ENCODE assay signal across 9 mouse cellular contexts in the genomic region with DNA sequence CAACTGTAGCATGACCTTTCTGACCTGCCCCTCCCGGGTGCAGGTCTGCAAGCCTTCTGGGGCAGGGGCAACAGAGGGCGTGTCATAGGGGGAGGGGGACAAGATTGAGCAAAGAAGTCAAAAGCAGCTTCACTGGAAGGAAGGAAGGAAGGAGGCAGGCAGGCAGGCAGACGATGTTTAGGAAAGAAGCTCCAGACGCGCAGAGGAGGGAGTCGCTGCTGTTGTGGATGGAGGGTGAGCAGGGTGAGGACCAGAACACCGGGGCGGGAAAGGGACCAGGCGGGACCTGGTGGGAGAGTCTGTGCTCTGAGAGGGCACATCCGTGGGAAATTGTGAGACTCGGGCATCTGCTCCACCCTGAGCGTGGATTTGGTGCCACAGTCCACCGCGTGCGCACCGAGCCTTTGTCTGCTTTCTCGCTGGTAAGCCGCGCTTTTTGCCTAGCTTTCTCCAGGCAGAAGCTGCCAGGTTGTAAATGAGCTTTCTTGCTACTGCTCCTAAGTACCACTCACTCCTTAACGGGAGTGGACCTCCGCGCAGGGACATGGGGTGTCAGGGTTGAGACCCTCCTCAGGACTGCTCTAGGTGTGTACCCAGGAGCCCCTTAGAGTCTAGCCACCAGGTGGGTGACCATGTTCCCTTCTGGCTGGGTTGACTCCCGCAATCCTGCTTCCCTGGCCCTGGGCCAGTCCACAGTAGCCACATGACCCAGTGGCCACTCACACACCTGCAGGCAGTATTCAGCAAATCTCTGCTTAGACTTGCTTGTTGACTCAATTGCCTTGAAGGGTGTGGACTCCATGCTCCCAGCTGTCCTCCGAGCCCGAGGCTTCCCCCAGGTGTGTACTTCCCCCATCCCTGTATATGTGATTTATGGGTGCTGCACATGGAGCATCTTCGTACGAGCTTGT.
DNase-seq lines count a peak whose midpoint lies in the region; ATAC-seq and TF ChIP-seq lines count a peak whose summit lies in the region.
"Had no signal": no experiment of that assay in that cellular context is flagged by ENCODE, and none has a peak within 500 bp of the region (broad histone marks: within the 10 kb centered on the region; RNA-seq: fewer than 3 reads in every experiment).

No protein-coding gene starts in this region.

- H3K9me3 ChIP-seq in heart, embryonic 15.5 days (replicated peaks): no peaks in the 10 kb centered on the region
- no peaks in the 10 kb centered on the region for H3K9me3 ChIP-seq in hindbrain, embryonic 10.5 days
- H3K9me3 ChIP-seq in midbrain, embryonic 12.5 days: no peaks in the 10 kb centered on the region

- H3K4me2 ChIP-seq in heart, embryonic 15.5 days: peak overlapping the region; percentile 98
- peak overlapping the region; percentile 75 for H3K4me2 ChIP-seq in midbrain, embryonic 12.5 days (replicated peaks)

- no peak overlapping the region for H3K9ac ChIP-seq in heart, embryonic 15.5 days
- H3K9ac ChIP-seq in midbrain, embryonic 12.5 days (replicated peaks): peak overlapping the region; percentile 89

- no peak overlapping the region for H3K27ac ChIP-seq in heart, embryonic 15.5 days
- peak overlapping the region; percentile 91 for H3K27ac ChIP-seq in hindbrain, embryonic 10.5 days
- peak overlapping the region; percentile 91 for H3K27ac ChIP-seq in midbrain, embryonic 12.5 days (replicated peaks)

- no peak for DNase-seq in heart, adult 11 months
- DNase-seq in brain, embryonic 14.5 days (ENCODE audit: low read depth): peak; percentile 72
- DNase-seq in hindbrain, embryonic 10.5 days (ENCODE audit: low spot score): peak; percentile 64
- DNase-seq in thymus, postnatal 0 days (ENCODE audit: low spot score): no peak
- DNase-seq in urinary bladder, adult 18-20 months (ENCODE audit: low spot score in 2 of 2): no peak

- 11% methylated on average over 27 of the region's 27 CpGs for WGBS in heart, embryonic 15.5 days
- 9% methylated on average over 27 of the region's 27 CpGs for WGBS in hindbrain, embryonic 10.5 days
- WGBS in midbrain, embryonic 12.5 days: 8% methylated on average over 27 of the region's 27 CpGs

- H3K4me3 ChIP-seq in heart, embryonic 15.5 days: peak overlapping the region; percentile 73
- peak overlapping the region; percentile 83 for H3K4me3 ChIP-seq in hindbrain, embryonic 10.5 days
- H3K4me3 ChIP-seq in midbrain, embryonic 12.5 days: peak overlapping the region; percentile 72

- TF ChIP-seq POLR2A in brain, embryonic 14.5 days (IDR thresholded peaks at IDR 0.05; ENCODE audit: borderline replicate concordance, extremely low read depth, insufficient read depth, insufficient read length, poor library complexity, severe bottlenecking): 0 out of 2 replicates have a peak, but pooled peaks have one; percentile 25

- H3K4me1 ChIP-seq in heart, embryonic 15.5 days (replicated peaks): peaks cover 32% of the 10 kb centered on the region
- peaks cover 61% of the 10 kb centered on the region for H3K4me1 ChIP-seq in hindbrain, embryonic 10.5 days (replicated peaks)
- H3K4me1 ChIP-seq in midbrain, embryonic 12.5 days: peaks cover 36% of the 10 kb centered on the region

- no peak for TF ChIP-seq CTCF in brain, embryonic 14.5 days (IDR thresholded peaks at IDR 0.05; ENCODE audit: borderline replicate concordance, extremely low read depth, insufficient read depth, insufficient read length)

- no peak for ATAC-seq in heart, embryonic 15.5 days (replicated peaks; ENCODE audit: insufficient number of reproducible peaks, insufficient read depth, low FRiP score, low read depth)
- ATAC-seq in midbrain, embryonic 12.5 days (ENCODE audit: low FRiP score, low read depth): no peak
- no peak for ATAC-seq in erythroblast, adult 5-6 weeks (replicated peaks; ENCODE audit: low FRiP score, poor library complexity, severe bottlenecking)

- H3K27me3 ChIP-seq in heart, embryonic 15.5 days: peaks cover 89% of the 10 kb centered on the region
- peaks cover 77% of the 10 kb centered on the region for H3K27me3 ChIP-seq in hindbrain, embryonic 10.5 days (ENCODE audit: insufficient read depth, poor library complexity, severe bottlenecking)
- peaks cover 49% of the 10 kb centered on the region for H3K27me3 ChIP-seq in midbrain, embryonic 12.5 days

- no peaks in the 10 kb centered on the region for H3K36me3 ChIP-seq in heart, embryonic 15.5 days
- H3K36me3 ChIP-seq in hindbrain, embryonic 10.5 days: no peaks in the 10 kb centered on the region
- H3K36me3 ChIP-seq in midbrain, embryonic 12.5 days: no peaks in the 10 kb centered on the region
- H3K36me3 ChIP-seq: G1E had no signal

Comparison
In these comparisons a context has a peak if more than half of its experiments do, and no peak if none do; other contexts are left out.
1. DNase-seq: peak in brain, embryonic 14.5 days (single experiment) and hindbrain, embryonic 10.5 days (single experiment); none in heart, adult 11 months (single experiment), thymus, postnatal 0 days (single experiment) and urinary bladder, adult 18-20 months (0 of 2).
2. Peak in every context shown above with its lines, with median percentiles within 50 percentile points of each other: H3K4me3 ChIP-seq.